Mouse (Mus musculus) hindlimb bud, embryonic 11.5 days (tissue): ENCODE data around the gene Zfp599.
"Not testable (repeated sequence)": the region's sequence is repeated elsewhere in the genome, so short reads cannot be mapped to it uniquely, and the experiment has no call there.

Experiments
- DNase-seq: peaks from one replicate; pipeline ENCODE4 v3.0.0-alpha.2; 2012; ENCODE audit warnings: low read depth, low spot score; ENCODE audit errors: extremely low spot score

The Zfp599 gene

GRCm38 (mm10) chr9:22259184-22260091 is at the start of gene Zfp599:
TSS of gene Zfp599 (minus strand) at chr9:22259895.
- peak; percentile 35 for DNase-seq

- DNase-seq, result not testable (repeated sequence)
Observed at GRCm38 (mm10) chr9:22307920-22308262, 48.2 kb upstream of the Zfp599 start.

GRCm38 (mm10) chr9:22307156-22307919 is 47.6 kb upstream of the Zfp599 start, which contains the start of gene Zfp810:
TSS of gene Zfp810 (minus strand) at chr9:22307648.
- DNase-seq, result peak; percentile 98

GRCm38 (mm10) chr9:22306726-22307125 is 47.0 kb upstream of the Zfp599 start:
- DNase-seq, result no peak

GRCm38 (mm10) chr9:22302199-22302598 is 42.5 kb upstream of the Zfp599 start:
- DNase-seq, result no peak

- no peak for DNase-seq
Observed at GRCm38 (mm10) chr9:22278733-22279132, 19.0 kb upstream of the Zfp599 start.

- no peak for DNase-seq
Observed at GRCm38 (mm10) chr9:22268886-22269285, 9.2 kb upstream of the Zfp599 start.

- DNase-seq, result no peak
Observed at GRCm38 (mm10) chr9:22262611-22263010, 2.9 kb upstream of the Zfp599 start.

- DNase-seq, result no peak
Observed at GRCm38 (mm10) chr9:22261594-22261993, 1.9 kb upstream of the Zfp599 start.

- no peak for DNase-seq
Observed at GRCm38 (mm10) chr9:22260092-22260422, 362 bp upstream of the Zfp599 start.

GRCm38 (mm10) chr9:22258784-22259183 is 911 bp downstream of the Zfp599 start:
- no peak for DNase-seq

GRCm38 (mm10) chr9:22256579-22256978 is 3.1 kb downstream of the Zfp599 start:
- no peak for DNase-seq

GRCm38 (mm10) chr9:22244242-22244641 is 15.5 kb downstream of the Zfp599 start:
- DNase-seq, result no peak

GRCm38 (mm10) chr9:22240001-22240400 is 19.7 kb downstream of the Zfp599 start:
- no peak for DNase-seq

- DNase-seq, result no peak
Observed at GRCm38 (mm10) chr9:22230556-22230955, 29.1 kb downstream of the Zfp599 start.

GRCm38 (mm10) chr9:22230061-22230460 is 29.6 kb downstream of the Zfp599 start:
- DNase-seq, result no peak

- DNase-seq, result no peak
Observed at GRCm38 (mm10) chr9:22229386-22230026, 30.2 kb downstream of the Zfp599 start.

- no peak for DNase-seq
Observed at GRCm38 (mm10) chr9:22226846-22227245, 32.8 kb downstream of the Zfp599 start.

- not testable (repeated sequence) for DNase-seq
Observed at GRCm38 (mm10) chr9:22226389-22226673, 33.4 kb downstream of the Zfp599 start.

GRCm38 (mm10) chr9:22225581-22226388 is 33.9 kb downstream of the Zfp599 start, which contains the start of gene Zfp809:
TSS of gene Zfp809 (plus strand) at chr9:22225714.
- peak; percentile 99 for DNase-seq
